Mouse (Mus musculus) ES-Bruce4 (cell line): ENCODE results near the gene Usmg5.

Experiments used
- CTCF ChIP-seq: IDR thresholded peaks from one replicate; pipeline ENCODE4 v1.8.1; 2011; ENCODE audit warnings: low read depth, low read length
- POLR2A ChIP-seq: IDR thresholded peaks from one replicate; pipeline ENCODE4 v1.8.1; 2011; ENCODE audit warnings: low read length; ENCODE audit not compliant: insufficient read depth

DNA sequence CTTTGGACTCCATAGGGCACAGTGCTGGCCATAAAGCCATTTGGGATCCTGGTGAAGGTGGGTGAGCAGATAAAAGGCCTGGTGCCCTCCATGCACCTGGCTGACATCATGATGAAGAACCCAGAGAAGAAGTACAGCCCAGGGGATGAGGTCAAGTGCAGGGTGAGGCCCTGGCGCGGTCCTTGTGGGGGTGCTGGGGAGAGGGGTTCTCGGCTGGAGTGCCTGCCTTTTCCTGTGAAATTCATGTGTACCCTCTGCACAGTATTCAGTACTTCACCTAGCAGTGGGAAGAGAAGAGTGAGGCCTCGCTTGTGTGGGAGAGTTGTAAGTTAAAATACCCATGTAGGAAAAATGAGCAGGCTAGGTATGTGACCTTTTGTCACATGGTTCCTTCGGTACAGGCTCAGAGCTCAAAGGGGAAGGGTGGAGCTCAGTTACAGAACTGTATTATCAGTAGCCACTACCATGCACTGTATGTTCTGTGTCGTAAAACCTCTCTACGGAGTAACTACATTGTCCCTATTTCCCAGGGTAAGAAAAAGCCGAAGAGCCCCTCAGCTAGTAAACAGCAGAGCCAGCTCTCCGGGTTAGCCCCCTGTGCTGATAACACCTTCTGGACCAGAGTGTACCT, 14.3 kb upstream of the Usmg5 start:
- TF ChIP-seq CTCF: no peak
- no peak for TF ChIP-seq POLR2A
